Mouse (Mus musculus): ENCODE results near the gene Hist1h3e. TPM values are rescaled to one million over a fixed set of nuclear protein-coding genes. Genes with fewer than 3 reads are reported as not detected.
"Not testable (repeated sequence)": the region's sequence is repeated elsewhere in the genome, so short reads cannot be mapped to it uniquely, and the experiment has no call there.

Hist1h3e gene
- polyA plus RNA-seq, 1 experiment from 2014 or later = 8.7 TPM

DNA sequence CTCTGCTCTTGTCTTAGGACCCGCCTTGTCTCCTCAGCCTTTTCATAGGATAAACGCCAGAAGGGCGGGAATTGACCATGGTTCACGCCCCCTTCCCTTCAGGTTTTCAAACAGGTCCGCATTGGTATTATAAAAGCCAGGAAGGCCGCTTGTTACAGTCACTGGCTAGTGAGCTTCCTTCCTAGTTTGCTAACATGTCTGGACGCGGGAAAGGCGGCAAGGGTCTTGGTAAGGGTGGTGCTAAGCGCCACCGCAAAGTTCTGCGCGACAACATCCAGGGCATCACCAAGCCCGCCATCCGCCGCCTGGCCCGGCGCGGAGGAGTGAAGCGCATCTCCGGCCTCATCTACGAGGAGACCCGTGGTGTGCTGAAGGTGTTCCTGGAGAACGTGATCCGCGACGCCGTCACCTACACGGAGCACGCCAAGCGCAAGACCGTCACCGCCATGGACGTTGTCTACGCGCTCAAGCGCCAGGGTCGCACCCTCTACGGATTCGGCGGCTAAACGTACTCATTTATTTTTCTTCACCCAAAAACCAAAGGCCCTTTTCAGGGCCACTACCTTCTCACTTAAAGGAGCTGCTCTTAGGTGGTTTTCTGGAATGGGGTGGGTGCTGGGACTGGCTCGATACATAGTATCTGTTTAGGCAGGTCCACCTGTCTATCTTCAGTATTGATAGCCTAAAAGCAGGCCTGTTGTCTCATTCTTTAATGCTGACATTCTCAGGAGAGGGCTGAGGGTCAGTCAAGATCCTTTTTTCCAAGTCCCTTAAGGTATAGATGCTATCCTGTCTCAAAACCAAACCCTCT, 19.4 kb upstream of the Hist1h3e start, which contains the start of gene Hist1h4d:
TSS of gene Hist1h4d (plus strand) at position 191 of the 811 bp plus-strand sequence.
- Histone ChIP-seq H3K4me2 (peak within 1 kb of the TSS; percentile 84), H3K9ac (peak within 1 kb of the TSS; percentile 80), H3K4me1 (peaks cover 38% of the 10 kb centered on the region), H3K36me3 (no peaks in the 10 kb centered on the region), H3K27me3 (no peaks in the 10 kb centered on the region), H3K4me3 (peak within 1 kb of the TSS; percentile 59), H3K27ac (peak within 1 kb of the TSS; percentile 98), H3K9me3 (no peaks in the 10 kb centered on the region)
- peak; percentile 88 for ATAC-seq (ENCODE audit: insufficient number of reproducible peaks, insufficient read depth, low FRiP score, low TSS enrichment, low read depth)
- WGBS = under 1% methylated on average over 43 of the region's 43 CpGs

DNA sequence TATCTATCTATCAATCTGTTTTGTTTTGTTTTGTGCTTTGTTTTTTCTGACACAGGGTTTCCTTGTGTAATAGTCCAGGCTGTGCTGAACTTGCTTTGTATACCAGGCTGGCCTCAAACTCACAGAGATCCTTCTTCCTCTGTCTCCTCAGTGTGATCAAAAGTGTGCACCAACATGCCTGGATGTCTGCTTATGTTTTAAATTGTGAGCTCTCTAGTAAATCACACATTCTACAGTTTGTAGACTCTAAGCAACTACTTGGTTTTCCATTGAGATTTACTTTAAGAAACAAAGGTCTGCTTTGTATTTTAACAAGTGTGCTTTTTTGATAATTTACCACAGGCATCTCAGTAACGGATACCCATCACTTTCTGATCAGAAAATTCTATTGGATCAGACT, 15.7 kb upstream of the Hist1h3e start:
- peak overlapping the region; percentile 64; the same call in 1 of the 2 replicates for H3K27ac ChIP-seq
- H3K27me3 ChIP-seq = no peaks in the 10 kb centered on the region
- no peaks in the 10 kb centered on the region for H3K36me3 ChIP-seq
- ATAC-seq (ENCODE audit: insufficient number of reproducible peaks, insufficient read depth, low FRiP score, low TSS enrichment, low read depth) = no peak
- no peaks in the 10 kb centered on the region for H3K9me3 ChIP-seq
- 83% methylated on average over 1 of the region's 1 CpGs for WGBS
- H3K9ac ChIP-seq = no peak overlapping the region
- H3K4me2 ChIP-seq = no peak overlapping the region
- H3K4me3 ChIP-seq = no peak overlapping the region
- peaks cover 31% of the 10 kb centered on the region for H3K4me1 ChIP-seq

DNA sequence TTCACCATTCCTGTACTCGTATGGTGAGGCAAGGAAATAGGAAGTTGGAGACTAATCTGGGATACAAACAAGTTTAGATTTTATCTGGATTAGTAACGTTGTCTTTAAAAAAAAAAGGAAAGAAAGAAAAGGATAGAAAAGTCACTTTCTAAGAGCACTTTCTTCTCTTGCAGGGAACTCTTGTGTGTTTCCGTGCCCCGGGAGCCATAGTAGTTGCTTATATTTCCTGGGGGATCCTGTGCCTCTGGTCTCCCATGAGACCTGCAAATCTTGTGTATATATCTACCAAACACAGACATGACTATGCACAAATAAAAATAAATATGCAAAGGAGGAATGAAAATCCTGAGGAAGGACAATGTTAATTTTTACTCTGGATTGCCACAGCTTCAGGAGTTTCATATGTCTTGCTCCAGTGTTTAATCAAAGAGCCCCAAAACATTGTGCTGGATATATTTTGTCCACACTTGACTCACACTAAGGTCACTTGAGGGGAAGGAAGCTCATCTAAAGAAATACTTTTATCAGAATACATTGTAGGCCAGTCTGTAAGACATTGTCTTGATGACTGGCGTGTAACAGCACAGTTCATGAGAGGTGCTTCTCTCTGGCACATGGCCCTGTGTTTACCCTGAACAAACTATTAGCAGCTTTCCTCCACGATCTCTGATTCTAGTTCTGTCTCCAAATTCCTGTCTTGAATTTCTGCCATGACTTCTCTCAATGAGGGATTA, 14.9 kb upstream of the Hist1h3e start:
- WGBS = 33% methylated on average over 6 of the region's 6 CpGs

DNA sequence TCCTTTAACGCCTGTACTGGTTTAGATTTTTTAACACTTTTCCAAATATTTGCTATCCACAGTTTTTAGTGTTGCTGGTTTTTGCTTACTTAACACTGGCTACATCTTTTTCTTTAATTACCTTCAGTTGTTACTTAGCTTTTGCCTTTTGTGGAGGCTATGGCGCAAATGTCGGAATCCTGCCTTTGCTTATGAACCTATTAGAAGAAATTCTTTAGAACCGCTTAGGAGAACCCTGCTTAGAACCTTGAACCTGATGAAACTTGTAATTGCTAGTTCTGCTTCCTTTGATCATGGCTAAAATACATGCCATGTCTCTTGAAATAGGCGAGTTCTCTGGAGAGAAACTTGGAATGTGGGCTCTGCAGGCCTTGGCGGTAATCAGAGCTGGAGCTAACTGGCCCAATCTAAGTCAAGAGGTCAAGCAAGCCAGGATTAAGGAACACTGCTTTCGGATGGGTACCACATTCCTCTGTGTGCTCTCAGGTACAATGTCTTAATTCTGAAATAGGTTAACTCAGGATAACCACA, 14.2 kb upstream of the Hist1h3e start:
- peak overlapping the region; percentile 92 for H3K27ac ChIP-seq
- H3K4me1 ChIP-seq = peaks cover 20% of the 10 kb centered on the region
- peak overlapping the region; percentile 50 for H3K4me3 ChIP-seq
- peak overlapping the region; percentile 75 for H3K4me2 ChIP-seq
- no peaks in the 10 kb centered on the region for H3K9me3 ChIP-seq
- H3K36me3 ChIP-seq = no peaks in the 10 kb centered on the region
- ATAC-seq (ENCODE audit: insufficient number of reproducible peaks, insufficient read depth, low FRiP score, low TSS enrichment, low read depth) = no peak
- 4% methylated on average over 7 of the region's 7 CpGs for WGBS
- peak overlapping the region; percentile 85 for H3K9ac ChIP-seq
- no peaks in the 10 kb centered on the region for H3K27me3 ChIP-seq

More for the DNA sequence above, 14.9 kb upstream of the Hist1h3e start:
- Histone ChIP-seq H3K4me2 (peak overlapping the region; percentile 75), H3K4me1 (peaks cover 23% of the 10 kb centered on the region), H3K4me3 (peak overlapping the region; percentile 50), H3K27me3 (no peaks in the 10 kb centered on the region), H3K27ac (peak overlapping the region; percentile 92), H3K36me3 (no peaks in the 10 kb centered on the region), H3K9me3 (no peaks in the 10 kb centered on the region), H3K9ac (peak overlapping the region; percentile 85)
- ATAC-seq (ENCODE audit: insufficient number of reproducible peaks, insufficient read depth, low FRiP score, low TSS enrichment, low read depth) = no peak

DNA sequence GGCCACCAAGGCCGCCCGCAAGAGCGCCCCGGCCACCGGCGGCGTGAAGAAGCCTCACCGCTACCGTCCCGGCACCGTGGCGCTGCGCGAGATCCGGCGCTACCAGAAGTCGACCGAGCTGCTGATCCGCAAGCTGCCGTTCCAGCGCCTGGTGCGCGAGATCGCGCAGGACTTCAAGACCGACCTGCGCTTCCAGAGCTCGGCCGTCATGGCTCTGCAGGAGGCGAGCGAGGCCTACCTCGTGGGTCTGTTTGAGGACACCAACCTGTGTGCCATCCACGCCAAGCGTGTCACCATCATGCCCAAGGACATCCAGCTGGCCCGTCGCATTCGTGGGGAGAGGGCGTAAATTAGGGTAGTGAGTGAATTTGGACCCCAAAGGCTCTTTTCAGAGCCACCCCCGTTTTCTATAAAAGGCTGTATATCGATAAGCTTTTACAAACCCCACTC, 13.7 kb upstream of the Hist1h3e start:
- Histone ChIP-seq H3K27ac (peak overlapping the region; percentile 92), H3K4me1 (peaks cover 18% of the 10 kb centered on the region), H3K9ac (peak overlapping the region; percentile 85), H3K4me2 (peak overlapping the region; percentile 75), H3K4me3 (peak overlapping the region; percentile 50)
- H3K9me3 ChIP-seq; ATAC-seq (ENCODE audit: insufficient number of reproducible peaks, insufficient read depth, low FRiP score, low TSS enrichment, low read depth); H3K27me3 ChIP-seq; H3K36me3 ChIP-seq: not testable (repeated sequence)
- WGBS = under 1% methylated on average over 14 of the region's 40 CpGs

DNA sequence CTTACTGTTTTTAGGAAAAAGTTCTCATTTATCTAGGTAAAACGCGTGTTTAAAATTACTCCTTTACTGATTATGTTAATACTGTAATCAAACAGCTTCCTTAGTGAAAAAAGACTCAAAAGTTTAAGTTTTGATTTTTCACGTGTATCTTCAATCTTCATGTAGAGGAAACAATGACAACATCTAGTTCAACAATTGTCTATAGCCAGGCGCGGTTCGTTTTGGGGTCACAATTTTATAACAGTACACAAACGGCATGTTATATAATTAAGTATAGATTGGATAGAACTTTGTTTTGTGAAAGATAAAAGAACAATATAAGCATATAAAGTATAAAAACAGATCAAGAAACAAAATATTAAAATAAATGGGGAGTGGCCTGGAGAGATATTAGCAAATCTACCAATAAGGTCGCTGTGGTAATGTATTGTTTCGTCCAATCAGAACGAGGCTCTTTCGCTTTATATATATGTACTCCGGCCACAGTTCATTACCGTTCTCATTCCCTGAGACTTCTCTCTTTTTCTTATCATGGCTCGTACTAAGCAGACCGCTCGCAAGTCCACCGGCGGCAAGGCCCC, 13.2 kb upstream of the Hist1h3e start, which contains the start of gene Hist1h3d:
TSS of gene Hist1h3d (plus strand) at position 493 of the 581 bp plus-strand sequence.
- 0 out of 2 replicates have a peak, but pooled peaks have one; percentile 49 for ATAC-seq (ENCODE audit: insufficient number of reproducible peaks, insufficient read depth, low FRiP score, low TSS enrichment, low read depth)
- peak within 1 kb of the TSS; percentile 75 for H3K4me2 ChIP-seq
- peak within 1 kb of the TSS; percentile 92 for H3K27ac ChIP-seq
- H3K27me3 ChIP-seq = no peaks in the 10 kb centered on the region
- WGBS = under 1% methylated on average over 18 of the region's 18 CpGs
- peak within 1 kb of the TSS; percentile 85 for H3K9ac ChIP-seq
- peaks cover 15% of the 10 kb centered on the region for H3K4me1 ChIP-seq
- H3K4me3 ChIP-seq = peak within 1 kb of the TSS; percentile 50
- no peaks in the 10 kb centered on the region for H3K9me3 ChIP-seq
- H3K36me3 ChIP-seq = no peaks in the 10 kb centered on the region

DNA sequence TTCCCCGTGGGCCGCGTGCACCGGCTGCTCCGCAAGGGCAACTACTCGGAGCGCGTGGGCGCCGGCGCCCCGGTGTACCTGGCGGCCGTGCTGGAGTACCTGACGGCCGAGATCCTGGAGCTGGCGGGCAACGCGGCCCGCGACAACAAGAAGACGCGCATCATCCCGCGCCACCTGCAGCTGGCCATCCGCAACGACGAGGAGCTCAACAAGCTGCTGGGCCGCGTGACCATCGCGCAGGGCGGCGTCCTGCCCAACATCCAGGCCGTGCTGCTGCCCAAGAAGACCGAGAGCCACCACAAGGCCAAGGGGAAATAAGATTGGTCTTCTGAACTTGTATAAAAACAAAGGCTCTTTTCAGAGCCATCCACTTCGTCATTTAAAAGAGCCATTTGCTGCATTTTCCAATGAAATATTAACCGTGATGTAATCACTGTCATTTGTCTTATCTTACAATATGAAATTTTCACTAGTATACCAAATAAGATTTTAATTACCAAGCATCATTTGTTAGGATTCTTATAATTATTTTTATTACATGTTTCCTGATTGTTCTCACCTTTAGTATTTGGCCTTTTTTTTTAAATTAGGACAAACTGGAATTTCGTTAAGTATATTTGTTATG, 12.5 kb upstream of the Hist1h3e start:
- H3K27me3 ChIP-seq; H3K9me3 ChIP-seq; ATAC-seq (ENCODE audit: insufficient number of reproducible peaks, insufficient read depth, low FRiP score, low TSS enrichment, low read depth); H3K36me3 ChIP-seq: not testable (repeated sequence)
- H3K4me3 ChIP-seq = peak overlapping the region; percentile 54
- 0% methylated on average over 9 of the region's 39 CpGs for WGBS
- peak overlapping the region; percentile 67 for H3K9ac ChIP-seq
- peaks cover 19% of the 10 kb centered on the region for H3K4me1 ChIP-seq
- H3K4me2 ChIP-seq = peak overlapping the region; percentile 75
- peak overlapping the region; percentile 96 for H3K27ac ChIP-seq

DNA sequence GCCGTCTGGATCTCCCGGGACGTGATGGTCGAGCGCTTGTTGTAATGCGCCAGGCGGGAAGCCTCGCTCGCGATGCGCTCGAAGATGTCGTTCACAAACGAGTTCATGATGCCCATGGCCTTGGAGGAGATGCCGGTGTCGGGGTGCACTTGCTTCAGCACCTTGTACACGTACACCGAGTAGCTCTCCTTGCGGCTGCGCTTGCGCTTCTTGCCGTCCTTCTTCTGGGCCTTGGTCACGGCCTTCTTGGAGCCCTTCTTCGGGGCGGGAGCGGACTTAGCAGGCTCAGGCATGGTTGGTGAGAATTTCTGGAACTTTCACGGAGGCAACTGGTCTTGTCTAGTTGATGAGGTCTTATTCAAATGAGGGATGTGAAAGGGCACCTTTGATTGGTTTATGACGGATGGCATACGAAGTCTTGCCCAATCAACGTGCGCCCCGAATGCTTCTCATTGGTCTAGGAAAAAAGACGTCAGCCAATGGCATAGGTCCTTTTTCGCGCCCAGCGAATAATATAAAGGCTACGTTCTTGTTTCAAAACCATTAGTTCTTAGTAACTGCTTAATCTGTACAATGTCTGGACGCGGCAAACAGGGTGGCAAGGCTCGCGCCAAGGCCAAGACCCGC, 11.8 kb upstream of the Hist1h3e start, which contains the start of the genes Hist1h2bf and Hist1h2ad:
TSS of gene Hist1h2bf (minus strand) at position 299 of the 627 bp plus-strand sequence.
TSS of gene Hist1h2ad (plus strand) at position 484 of the 627 bp plus-strand sequence.
- not testable (repeated sequence) for H3K27me3 ChIP-seq, H3K36me3 ChIP-seq, H3K9me3 ChIP-seq
- H3K4me2 ChIP-seq = peak within 1 kb of the TSS; percentile 75
- 0% methylated on average over 41 of the region's 42 CpGs for whole genome bisulfite sequencing
- H3K9ac ChIP-seq = peak within 1 kb of the TSS; percentile 85
- peak; percentile 87 for ATAC-seq (ENCODE audit: insufficient number of reproducible peaks, insufficient read depth, low FRiP score, low TSS enrichment, low read depth)
- H3K27ac ChIP-seq = peak within 1 kb of the TSS; percentile 96
- H3K4me3 ChIP-seq = peak within 1 kb of the TSS; percentile 54
- H3K4me1 ChIP-seq = peaks cover 19% of the 10 kb centered on the region

DNA sequence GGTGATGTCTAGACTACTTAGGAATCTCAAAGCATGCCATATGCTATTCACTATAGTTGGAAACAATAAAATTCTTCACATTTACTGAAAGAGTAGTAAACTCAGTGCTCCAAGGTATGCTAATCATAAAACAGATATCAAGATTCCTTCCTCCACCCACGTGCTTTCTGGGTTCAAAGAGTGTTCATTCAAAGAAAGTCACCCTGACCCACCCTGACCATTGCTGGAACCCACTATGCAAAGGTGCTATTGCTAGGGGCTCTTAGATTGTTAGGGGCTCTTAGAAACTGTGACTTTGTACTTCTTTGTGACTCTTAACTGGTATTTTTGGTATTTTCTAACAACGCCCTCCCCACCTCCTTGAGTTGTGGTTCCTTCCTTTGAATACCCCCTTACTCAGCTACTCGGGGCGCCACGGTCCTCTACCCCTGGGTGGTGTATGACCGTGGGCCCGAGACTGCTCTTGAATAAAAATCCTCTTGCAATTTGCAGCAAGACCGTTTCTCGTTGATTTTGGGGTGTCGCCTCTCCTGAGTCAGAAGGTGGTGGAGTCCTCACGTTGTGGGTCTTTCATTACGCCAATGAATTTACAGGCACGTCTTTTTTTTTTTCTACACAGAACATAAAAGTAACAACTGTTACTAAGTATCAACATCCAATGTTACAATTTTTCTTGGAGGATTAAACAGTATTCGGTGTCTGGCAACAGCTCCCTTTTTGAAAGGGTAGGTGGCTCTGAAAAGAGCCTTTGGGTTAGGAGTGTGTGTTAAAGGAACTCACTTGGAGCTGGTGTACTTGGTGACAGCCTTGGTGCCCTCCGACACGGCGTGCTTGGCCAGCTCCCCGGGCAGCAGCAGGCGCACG, 11.1 kb upstream of the Hist1h3e start:
- not testable (repeated sequence) for H3K9me3 ChIP-seq; ATAC-seq (ENCODE audit: insufficient number of reproducible peaks, insufficient read depth, low FRiP score, low TSS enrichment, low read depth); H3K27me3 ChIP-seq; H3K36me3 ChIP-seq
- peak overlapping the region; percentile 85 for H3K9ac ChIP-seq
- H3K27ac ChIP-seq = peak overlapping the region; percentile 96
- 11% methylated on average over 20 of the region's 20 CpGs for WGBS
- peak overlapping the region; percentile 75 for H3K4me2 ChIP-seq
- peaks cover 19% of the 10 kb centered on the region for H3K4me1 ChIP-seq
- H3K4me3 ChIP-seq = peak overlapping the region; percentile 54
